Mouse (Mus musculus): ENCODE results near the gene Ndufs2. TPM values are rescaled to one million over a fixed set of nuclear protein-coding genes. Genes with fewer than 3 reads are reported as not detected.
"Not testable (repeated sequence)": the region's sequence is repeated elsewhere in the genome, so short reads cannot be mapped to it uniquely, and the experiment has no call there.

The Ndufs2 gene
- total RNA-seq, 4 experiments from 2014 or later, result 1,619 to 1,708 (median 1,672) TPM

- DNase-seq (ENCODE audit: low spot score), result no peak
Measured at GRCm38 (mm10) chr1:171256095-171256818, 5.1 kb upstream of the Ndufs2 start.

- DNase-seq (ENCODE audit: low spot score), result no peak
Measured at GRCm38 (mm10) chr1:171252415-171252814, 1.2 kb upstream of the Ndufs2 start.

GRCm38 (mm10) chr1:171251594-171252324 is 571 bp upstream of the Ndufs2 start:
- peak; percentile 52 for DNase-seq (ENCODE audit: low spot score)

GRCm38 (mm10) chr1:171249913-171250600 is 1.1 kb downstream of the Ndufs2 start, which contains the start of gene Adamts4:
Adamts4 (plus strand) TSS chr1:171250421.
- DNase-seq (ENCODE audit: low spot score), result peak; percentile 73

- peak; percentile 46 for DNase-seq (ENCODE audit: low spot score)
Measured at GRCm38 (mm10) chr1:171248386-171249226, 2.6 kb downstream of the Ndufs2 start.

GRCm38 (mm10) chr1:171247916-171248315 is 3.3 kb downstream of the Ndufs2 start:
- peak; percentile 68 for DNase-seq (ENCODE audit: low spot score)

- DNase-seq (ENCODE audit: low spot score), result no peak
Measured at GRCm38 (mm10) chr1:171247453-171247841, 3.7 kb downstream of the Ndufs2 start.

GRCm38 (mm10) chr1:171246709-171247452 is 4.3 kb downstream of the Ndufs2 start:
- DNase-seq (ENCODE audit: low spot score), result peak; percentile 98

GRCm38 (mm10) chr1:171245353-171245752 is 5.8 kb downstream of the Ndufs2 start:
- DNase-seq (ENCODE audit: low spot score), result no peak

GRCm38 (mm10) chr1:171241952-171242351 is 9.2 kb downstream of the Ndufs2 start:
- DNase-seq (ENCODE audit: low spot score), result not testable (repeated sequence)

GRCm38 (mm10) chr1:171240911-171241310 is 10.3 kb downstream of the Ndufs2 start:
- DNase-seq (ENCODE audit: low spot score), result no peak

GRCm38 (mm10) chr1:171239992-171240744 is 11.0 kb downstream of the Ndufs2 start:
- peak; percentile 74 for DNase-seq (ENCODE audit: low spot score)

GRCm38 (mm10) chr1:171238463-171238862 is 12.7 kb downstream of the Ndufs2 start:
- DNase-seq (ENCODE audit: low spot score), result no peak

- no peak for DNase-seq (ENCODE audit: low spot score)
Measured at GRCm38 (mm10) chr1:171237438-171237837, 13.8 kb downstream of the Ndufs2 start.

- no peak for DNase-seq (ENCODE audit: low spot score)
Measured at GRCm38 (mm10) chr1:171235791-171236190, 15.4 kb downstream of the Ndufs2 start.

- no peak for DNase-seq (ENCODE audit: low spot score)
Measured at GRCm38 (mm10) chr1:171234538-171234937, 16.6 kb downstream of the Ndufs2 start.

GRCm38 (mm10) chr1:171234126-171234525 is 17.1 kb downstream of the Ndufs2 start, which contains the start of gene Fcer1g:
Fcer1g (minus strand) TSS chr1:171234365.
- DNase-seq (ENCODE audit: low spot score), result no peak

- no peak for DNase-seq (ENCODE audit: low spot score)
Measured at GRCm38 (mm10) chr1:171232800-171233730, 18.1 kb downstream of the Ndufs2 start.

GRCm38 (mm10) chr1:171232348-171232747 is 18.8 kb downstream of the Ndufs2 start:
- DNase-seq (ENCODE audit: low spot score), result no peak
